Mouse (Mus musculus) MEL (cell line): ENCODE measurements around the gene Ildr2.

ENCODE experiments used
- CTCF ChIP-seq, 3 experiments: IDR thresholded peaks in 2 of 3; conservative IDR thresholded peaks in 1 of 3; 2 replicates each; pipeline ENCODE4 v1.5.1; 2011 to 2012; ENCODE audit warnings: low read length in 3 of 3, low read depth in 2 of 3, mild to moderate bottlenecking in 2 of 3, improper control_type of control experiment in 1 of 3, inconsistent platforms in 1 of 3, mixed read lengths in 1 of 3, moderate library complexity in 1 of 3; ENCODE audit not compliant: control insufficient read depth in 1 of 3, insufficient read depth in 1 of 3, poor library complexity in 1 of 3, severe bottlenecking in 1 of 3
- EP300 ChIP-seq, 2 experiments: IDR thresholded peaks; 2 replicates each; pipeline ENCODE4 v1.6.1; 2011; ENCODE audit warnings: improper control_type of control experiment in 2 of 2, low read length in 2 of 2, low read depth in 1 of 2, mild to moderate bottlenecking in 1 of 2
- GATA1 ChIP-seq: IDR thresholded peaks from 2 replicates; pipeline ENCODE4 v1.6.1; 2011; ENCODE audit warnings: low read depth, low read length, improper control_type of control experiment
- HCFC1 ChIP-seq: IDR thresholded peaks from 2 replicates; pipeline ENCODE4 v1.6.1; 2012; ENCODE audit warnings: low read depth, mild to moderate bottlenecking, inconsistent platforms, low read length, improper control_type of control experiment, moderate library complexity
- JUND ChIP-seq: IDR thresholded peaks from 2 replicates; pipeline ENCODE4 v1.6.1; 2011; ENCODE audit warnings: low read depth, mild to moderate bottlenecking, improper control_type of control experiment, low read length
- MYB ChIP-seq: IDR thresholded peaks from 2 replicates; pipeline ENCODE4 v1.6.1; 2011; ENCODE audit warnings: mild to moderate bottlenecking, low read depth, low read length, improper control_type of control experiment
- MYC ChIP-seq: IDR thresholded peaks from 2 replicates; pipeline ENCODE4 v1.6.1; 2011; ENCODE audit warnings: low read depth, mild to moderate bottlenecking, low read length, improper control_type of control experiment, moderate library complexity
- POLR2A ChIP-seq, 2 experiments: IDR thresholded peaks; 2 replicates each; pipeline ENCODE4 v1.6.1; 2011 to 2012; ENCODE audit warnings: low read length in 2 of 2, mild to moderate bottlenecking in 2 of 2, control low read depth in 1 of 2, improper control_type of control experiment in 1 of 2, low read depth in 1 of 2, moderate library complexity in 1 of 2; ENCODE audit not compliant: control insufficient read depth in 1 of 2, insufficient read depth in 1 of 2, poor library complexity in 1 of 2
- POLR2AphosphoS2 ChIP-seq: IDR thresholded peaks from 2 replicates; pipeline ENCODE4 v1.6.1; 2011; ENCODE audit warnings: low read length, improper control_type of control experiment
- POLR2AphosphoS5 ChIP-seq: IDR thresholded peaks from 2 replicates; pipeline ENCODE4 v1.6.1; 2012; ENCODE audit warnings: low read depth, borderline replicate concordance, mild to moderate bottlenecking, inconsistent platforms, low read length, moderate library complexity, mixed read lengths
- USF1 ChIP-seq: IDR thresholded peaks from 2 replicates; pipeline ENCODE4 v1.6.1; 2014; ENCODE audit warnings: low read depth, mild to moderate bottlenecking, inconsistent platforms, low read length, improper control_type of control experiment, moderate library complexity
- USF2 ChIP-seq, 2 experiments: IDR thresholded peaks; 2 replicates each; pipeline ENCODE4 v1.6.1; 2011 to 2012; ENCODE audit warnings: improper control_type of control experiment in 2 of 2, low read length in 2 of 2, borderline replicate concordance in 1 of 2, inconsistent platforms in 1 of 2, low read depth in 1 of 2, mild to moderate bottlenecking in 1 of 2; ENCODE audit not compliant: insufficient read depth in 1 of 2

DNA sequence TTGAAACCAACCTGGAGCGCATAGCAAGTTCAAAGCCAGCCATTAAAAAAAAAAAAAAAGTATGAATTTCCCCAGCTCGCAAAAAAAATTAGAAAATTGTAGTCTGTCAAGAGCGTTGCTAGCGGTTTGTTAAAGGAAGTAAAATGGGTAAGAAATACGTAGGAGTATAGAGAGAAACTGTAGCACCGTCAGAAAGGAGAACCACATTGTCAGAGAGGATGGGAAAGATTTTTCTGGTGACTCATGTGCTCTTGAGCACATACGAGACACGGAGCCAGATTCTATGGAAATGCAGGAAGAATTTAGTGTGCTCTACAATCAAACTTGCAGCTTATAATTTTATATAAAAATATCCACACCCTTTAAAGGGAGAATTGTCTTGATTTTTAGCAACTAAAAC is 45.9 kb downstream of the Ildr2 start:
- no peak for TF ChIP-seq EP300 (IDR thresholded peaks at IDR 0.05; ENCODE audit: low read depth in 1 of 2, low read length in 2 of 2)
- TF ChIP-seq MYB: no peak
- TF ChIP-seq CTCF (IDR thresholded peaks at IDR 0.05 in 2 of 3, conservative IDR thresholded peaks at IDR 0.05 in 1 of 3; ENCODE audit: control insufficient read depth in 1 of 3, insufficient read depth in 1 of 3, low read depth in 2 of 3, low read length in 3 of 3, poor library complexity in 1 of 3, severe bottlenecking in 1 of 3): no peak
- TF ChIP-seq JUND: no peak
- TF ChIP-seq USF1: no peak
- TF ChIP-seq USF2 (IDR thresholded peaks at IDR 0.05; ENCODE audit: borderline replicate concordance in 1 of 2, insufficient read depth in 1 of 2, low read depth in 1 of 2, low read length in 2 of 2): no peak
- no peak for TF ChIP-seq POLR2A (IDR thresholded peaks at IDR 0.05; ENCODE audit: control insufficient read depth in 1 of 2, insufficient read depth in 1 of 2, low read depth in 1 of 2, low read length in 2 of 2, poor library complexity in 1 of 2)
- TF ChIP-seq MYC: no peak
- no peak for TF ChIP-seq POLR2AphosphoS5
- TF ChIP-seq HCFC1: no peak
- TF ChIP-seq POLR2AphosphoS2: no peak
- TF ChIP-seq GATA1: no peak
